Mouse (Mus musculus): ENCODE data around the gene Dbr1.

DNA sequence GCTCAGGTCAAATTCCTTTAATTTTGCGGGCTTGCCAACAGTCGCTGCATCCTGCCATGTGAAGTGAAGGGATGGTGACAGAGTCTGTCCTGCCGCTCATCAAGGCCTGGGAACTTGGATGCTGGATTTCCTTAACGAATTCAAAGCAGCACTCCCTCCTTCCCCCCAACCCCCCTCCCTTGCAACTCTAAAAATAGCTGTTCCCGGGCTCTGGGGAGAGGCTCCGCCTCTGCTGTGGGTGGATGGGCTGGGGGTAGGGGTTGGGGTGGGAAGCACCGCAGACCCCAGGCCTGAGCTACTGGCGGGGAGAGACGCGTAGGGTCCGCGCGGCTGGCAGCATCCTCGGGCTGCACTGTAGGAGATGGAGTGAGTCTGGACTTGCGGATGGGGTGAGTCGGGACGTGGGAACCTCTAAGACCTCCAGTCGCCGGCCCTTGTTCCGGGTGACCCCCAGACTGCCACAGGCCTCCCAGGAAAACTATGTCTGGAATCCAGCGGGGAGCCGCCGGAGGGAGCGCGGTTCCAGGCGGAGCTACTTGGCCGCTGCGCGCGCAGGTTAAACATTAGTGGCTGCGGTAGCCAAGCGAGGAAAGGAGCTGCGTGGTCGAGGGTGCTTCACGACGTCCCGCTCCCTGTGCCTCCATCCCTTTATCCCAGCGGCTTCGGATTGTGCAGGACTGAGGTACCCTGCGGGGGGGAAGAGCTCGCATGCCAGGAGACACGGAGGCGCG is 53.8 kb downstream of the Dbr1 start, which contains the start of gene Dzip1l:
- TF ChIP-seq MAX (IDR thresholded peaks at IDR 0.05; ENCODE audit: low read depth) (no peak), POLR2A (IDR thresholded peaks at IDR 0.05; ENCODE audit: insufficient read length, low read depth) (peak; percentile 79), USF1 (IDR thresholded peaks at IDR 0.05; ENCODE audit: low read depth) (no peak), TCF12 (IDR thresholded peaks at IDR 0.05; ENCODE audit: insufficient read depth, poor library complexity, severe bottlenecking) (no peak), REST (IDR thresholded peaks at IDR 0.05; ENCODE audit: insufficient read depth, insufficient read length) (no peak)

All from myocyte (in vitro differentiated cells).